Mouse (Mus musculus): Measurements from ENCODE around the gene Lrrc49.

Lrrc49 gene

DNA sequence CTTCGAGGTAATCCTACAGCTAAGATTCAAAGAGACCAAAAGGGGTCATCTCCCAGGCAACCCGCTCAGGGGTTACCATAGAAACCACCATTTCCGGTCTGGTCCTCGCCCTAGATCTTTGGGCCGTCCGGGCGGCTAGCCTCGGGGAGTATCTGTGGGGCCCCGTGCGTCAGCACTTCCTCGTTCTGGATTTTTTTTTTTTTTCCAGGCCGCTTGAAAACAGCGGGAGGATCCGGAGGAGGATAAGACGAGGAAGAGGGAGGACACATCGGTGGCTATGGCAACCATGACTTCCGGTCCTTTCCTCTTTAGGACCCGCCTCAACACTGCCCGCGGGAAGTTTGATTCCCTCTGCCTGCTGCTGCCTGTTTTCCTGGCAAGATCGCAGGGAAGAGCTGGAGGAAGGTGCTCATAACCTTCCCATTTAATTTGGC, at the start of gene Lrrc49:
Gene Lrrc49, minus strand, starts transcription at position 268 of the 434 bp plus-strand sequence.
- DNase-seq (ENCODE audit: low spot score in 2 of 2): peak; percentile 33 to 62

DNA sequence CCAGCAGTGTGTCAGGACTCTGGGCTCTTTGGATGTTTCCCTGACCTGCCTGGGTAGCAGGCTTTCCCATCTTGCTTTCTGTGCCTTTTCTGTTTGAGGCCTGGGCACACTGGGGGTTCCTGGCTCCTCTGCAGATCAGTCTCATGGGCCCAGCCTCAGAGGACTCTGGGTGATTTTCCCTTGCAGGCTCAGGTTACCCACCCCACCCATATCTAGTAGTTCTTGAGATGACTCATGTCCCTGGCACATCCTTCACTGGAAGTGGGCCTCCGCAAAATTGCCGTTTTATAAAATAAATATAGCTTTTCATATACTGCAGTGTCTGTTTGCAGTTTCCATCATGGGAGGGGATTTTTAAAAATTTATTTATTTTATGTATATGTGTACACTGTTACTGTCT, 46.4 kb upstream of the Lrrc49 start:
- no peak for DNase-seq (ENCODE audit: low spot score in 2 of 2)

DNA sequence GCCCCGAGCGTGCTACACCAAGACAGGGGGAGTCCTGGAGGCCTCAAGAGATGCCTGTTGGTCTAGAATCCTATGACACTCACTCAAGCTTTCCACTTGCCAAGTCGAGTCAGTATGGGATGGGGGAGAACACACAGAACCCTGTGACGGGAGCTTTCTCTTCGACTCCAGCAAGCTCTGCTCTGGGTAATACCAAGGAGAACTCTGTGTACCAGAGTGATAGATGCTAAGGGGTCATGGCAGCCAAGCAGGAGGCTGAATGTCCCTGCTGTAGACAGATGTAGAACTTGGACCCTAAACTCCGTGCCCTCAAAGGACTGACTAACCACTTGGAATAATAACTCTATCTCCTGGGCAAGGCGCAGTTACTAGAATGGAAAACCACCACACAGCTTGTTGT, 37.0 kb upstream of the Lrrc49 start:
- no peak for DNase-seq (ENCODE audit: low spot score in 2 of 2)

DNA sequence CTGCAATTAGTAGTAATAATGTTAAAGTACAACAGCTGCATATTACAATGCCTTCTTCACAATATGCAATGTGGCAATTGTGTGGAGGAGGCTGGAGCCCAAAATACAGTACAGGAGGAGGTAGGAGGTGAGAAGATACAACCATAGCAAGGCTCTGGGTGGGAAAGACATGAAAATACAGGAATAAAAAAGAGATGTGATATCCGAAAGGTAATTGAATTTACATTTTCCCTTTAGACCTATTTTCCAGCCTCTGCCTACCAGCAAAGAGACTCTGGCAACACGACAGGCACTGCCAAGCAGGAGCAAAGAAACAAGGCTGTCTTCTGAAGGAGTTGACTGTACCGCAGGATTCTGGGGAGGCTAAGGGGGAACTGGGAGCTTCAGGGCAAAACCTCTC, 31.7 kb upstream of the Lrrc49 start:
- no peak for DNase-seq (ENCODE audit: low spot score in 2 of 2)

DNA sequence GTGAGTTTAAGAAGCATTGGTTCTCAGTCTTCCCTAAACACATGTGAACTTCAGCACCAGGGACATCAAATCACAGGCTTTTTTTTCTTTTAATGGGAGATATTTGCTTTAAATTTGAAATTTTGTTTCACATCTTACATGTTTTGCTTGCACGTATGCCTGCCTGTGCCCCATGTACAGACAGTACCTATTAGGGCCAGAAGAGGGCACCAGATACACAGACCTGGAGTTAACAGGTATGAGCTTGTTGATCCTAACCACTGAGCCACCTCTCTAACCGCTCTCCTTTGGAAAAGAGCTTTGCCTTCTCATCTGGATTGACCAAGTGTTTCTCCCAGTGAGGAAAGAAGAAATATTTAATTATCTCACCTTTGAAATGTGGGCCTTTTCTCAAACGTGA, 30.3 kb upstream of the Lrrc49 start:
- DNase-seq (ENCODE audit: low spot score in 2 of 2): peak in 1 of 2 experiments; percentile 26

DNA sequence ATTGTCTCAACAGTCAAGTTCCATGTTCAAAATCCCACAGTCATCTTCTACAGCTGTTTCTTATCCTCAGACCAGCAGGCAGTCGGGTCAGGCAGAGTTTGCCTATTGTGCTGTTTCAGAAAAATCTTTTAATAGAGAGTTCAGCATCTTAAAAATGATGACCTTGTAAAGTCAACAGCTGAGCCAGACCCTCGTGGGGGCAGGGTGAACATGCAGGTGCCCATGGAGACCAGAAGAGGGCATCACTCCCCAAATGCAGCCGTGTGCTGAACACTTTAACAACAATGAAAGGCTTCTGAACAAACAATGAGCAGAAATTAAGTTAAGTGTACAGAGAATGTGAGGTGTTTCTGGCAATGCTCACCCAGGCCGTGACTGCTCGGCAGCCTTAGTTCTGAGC, 27.9 kb upstream of the Lrrc49 start:
- no peak for DNase-seq (ENCODE audit: low spot score in 2 of 2)

DNA sequence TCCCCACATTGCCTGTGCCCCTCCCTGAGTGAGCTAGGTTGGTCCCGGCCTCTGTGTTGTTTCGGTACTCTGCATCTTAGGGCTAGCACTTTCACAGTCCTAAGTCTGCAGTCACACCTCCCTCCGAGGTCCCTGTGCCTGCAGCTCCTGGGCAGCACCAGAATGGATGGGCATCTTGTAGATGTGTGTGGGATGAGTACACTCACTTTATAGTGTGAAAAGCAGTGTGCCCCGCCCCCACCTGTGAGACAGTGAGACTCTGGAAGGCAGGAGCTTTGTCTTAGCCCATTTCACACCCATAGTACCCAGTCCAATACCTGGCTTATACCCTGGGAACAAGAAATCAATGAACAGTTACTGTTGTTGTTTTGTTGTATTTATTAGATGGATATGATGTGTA, 27.3 kb upstream of the Lrrc49 start:
- DNase-seq (ENCODE audit: low spot score in 2 of 2): no peak

DNA sequence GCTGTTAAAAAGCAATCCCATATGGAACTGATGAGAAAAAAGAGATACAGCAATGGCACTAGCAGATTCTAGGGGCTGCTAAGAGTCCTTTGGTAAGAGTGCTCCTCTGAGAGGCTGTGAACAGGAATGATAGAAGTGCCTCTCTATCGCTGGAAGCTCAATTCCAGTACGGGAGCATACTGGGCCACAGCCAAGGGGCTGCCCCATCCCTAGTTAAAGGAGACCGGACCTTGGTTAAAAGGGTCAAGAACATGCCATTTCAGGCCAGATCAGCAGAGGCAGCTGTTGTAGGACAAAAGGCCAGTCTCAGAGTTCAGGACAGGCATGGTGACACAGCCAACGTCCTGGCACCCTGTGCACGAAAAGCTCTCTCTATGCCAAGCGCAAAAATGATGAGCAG, 26.2 kb upstream of the Lrrc49 start:
- no peak for DNase-seq (ENCODE audit: low spot score in 2 of 2)

DNA sequence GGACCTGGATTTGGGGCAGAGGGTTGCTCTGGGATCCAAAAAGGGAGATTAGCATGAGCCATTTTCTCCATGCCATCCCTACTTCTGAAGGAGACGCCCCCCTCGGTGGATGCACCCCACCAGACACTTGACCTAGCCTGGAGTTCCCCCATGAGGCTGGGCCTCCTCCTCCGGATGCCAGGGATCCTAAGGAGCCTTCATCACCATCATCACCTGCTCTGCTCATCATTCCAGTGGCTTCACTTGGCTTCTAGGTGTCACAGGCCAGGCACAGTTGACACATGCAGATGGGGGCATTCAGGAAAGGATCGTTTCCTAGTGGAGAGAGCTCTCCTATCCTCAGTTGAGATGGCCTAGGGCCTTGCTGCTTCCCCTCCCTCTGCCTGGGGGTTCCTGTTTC, 25.7 kb upstream of the Lrrc49 start:
- no peak for DNase-seq (ENCODE audit: low spot score in 2 of 2)

DNA sequence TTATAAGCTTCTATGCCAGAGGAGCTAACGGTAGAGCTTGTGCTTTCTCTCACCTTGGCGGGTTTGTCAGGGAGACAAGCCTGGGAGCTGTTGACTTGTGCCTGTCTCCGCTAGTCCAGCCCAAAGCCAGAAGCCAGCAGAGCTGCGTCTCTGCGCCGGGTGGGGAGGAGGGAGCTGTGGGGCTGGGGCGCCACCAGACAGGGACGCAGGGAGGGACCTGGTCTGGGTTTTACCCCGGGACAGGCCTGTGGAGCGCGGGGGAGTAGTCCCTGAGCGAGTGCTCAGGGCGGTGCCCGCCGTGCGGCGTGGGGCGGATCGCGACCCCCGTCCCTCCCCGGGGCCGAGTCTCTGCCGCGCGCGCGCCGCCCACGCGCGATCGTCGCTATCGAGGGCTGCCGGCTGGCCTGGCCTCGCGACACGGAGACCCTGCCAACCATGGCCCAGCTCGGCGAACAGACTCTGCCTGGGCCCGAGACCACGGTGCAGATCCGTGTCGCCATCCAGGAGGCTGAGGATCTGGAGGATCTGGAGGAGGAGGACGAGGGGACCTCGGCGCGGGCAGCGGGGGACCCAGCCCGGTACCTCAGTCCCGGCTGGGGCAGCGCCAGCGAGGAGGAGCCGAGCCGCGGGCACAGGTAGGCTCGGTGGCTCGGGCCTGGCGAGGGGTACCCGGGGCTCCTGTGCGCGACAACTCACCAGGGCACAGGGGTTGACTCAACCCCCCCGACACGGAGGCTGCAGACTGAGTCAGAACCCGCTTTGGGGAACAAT, 25.0 kb upstream of the Lrrc49 start, which contains the start of gene Larp6:
Gene Larp6, plus strand, starts transcription at position 219 of the 771 bp plus-strand sequence.
- no peak for DNase-seq (ENCODE audit: low spot score in 2 of 2)

DNA sequence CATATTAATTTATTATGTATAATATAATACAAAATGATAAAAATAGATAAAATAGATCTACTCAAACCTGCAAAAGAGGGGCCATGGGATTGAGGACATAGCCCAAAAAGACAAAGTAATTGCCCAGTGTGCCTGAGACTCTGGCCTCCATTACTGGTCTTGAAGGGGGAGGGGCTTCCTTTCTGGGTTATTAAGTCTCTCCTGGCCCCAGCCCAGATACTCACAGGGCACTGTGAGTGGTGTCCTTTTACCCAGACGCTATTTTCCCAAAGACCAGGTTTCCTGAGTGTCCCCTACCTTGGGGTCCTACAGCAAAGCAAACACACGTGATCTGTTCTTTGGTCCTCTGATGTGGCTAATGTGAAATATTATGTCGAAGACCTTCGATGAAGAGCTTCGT, 24.1 kb upstream of the Lrrc49 start:
- DNase-seq (ENCODE audit: low spot score in 2 of 2): no peak

DNA sequence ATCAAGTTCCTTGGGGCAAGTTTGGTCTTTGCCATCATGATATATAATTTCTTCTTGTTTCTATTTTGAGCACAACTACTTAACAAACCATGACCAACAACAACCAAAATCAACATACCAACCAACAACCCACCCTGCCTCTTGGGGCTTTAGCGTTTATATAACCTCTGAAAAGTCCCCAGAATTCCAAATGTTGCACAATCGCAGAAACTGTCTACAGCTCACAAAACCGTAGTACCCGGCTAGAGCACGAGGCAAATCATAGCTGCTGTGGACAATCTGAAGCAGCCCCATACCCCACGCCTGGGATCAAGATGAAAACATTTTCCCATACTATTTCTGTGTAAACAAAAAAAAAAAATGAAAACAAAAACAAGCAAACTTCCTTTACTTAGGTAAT, 21.8 kb upstream of the Lrrc49 start:
- no peak for DNase-seq (ENCODE audit: low spot score in 2 of 2)

DNA sequence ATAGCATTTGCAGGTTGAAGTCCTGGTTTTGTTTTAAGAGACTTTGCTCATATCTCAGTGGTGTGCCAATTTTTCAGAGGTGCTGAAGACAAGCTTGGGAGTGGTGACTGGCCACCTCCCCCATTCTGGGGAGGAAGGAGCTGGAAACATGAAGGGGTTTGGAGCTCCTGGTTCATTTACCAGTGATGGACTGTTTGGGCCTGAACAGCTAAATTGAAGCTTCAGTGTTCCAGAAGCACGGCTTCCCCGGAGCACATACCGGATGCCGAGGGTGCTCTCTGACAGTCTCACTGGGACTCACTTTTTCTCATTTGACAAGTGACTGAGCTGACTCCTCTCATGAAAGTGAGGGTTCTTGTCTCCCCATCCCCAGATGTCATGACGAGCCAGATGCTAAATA, 20.6 kb upstream of the Lrrc49 start:
- DNase-seq (ENCODE audit: low spot score in 2 of 2): no peak

DNA sequence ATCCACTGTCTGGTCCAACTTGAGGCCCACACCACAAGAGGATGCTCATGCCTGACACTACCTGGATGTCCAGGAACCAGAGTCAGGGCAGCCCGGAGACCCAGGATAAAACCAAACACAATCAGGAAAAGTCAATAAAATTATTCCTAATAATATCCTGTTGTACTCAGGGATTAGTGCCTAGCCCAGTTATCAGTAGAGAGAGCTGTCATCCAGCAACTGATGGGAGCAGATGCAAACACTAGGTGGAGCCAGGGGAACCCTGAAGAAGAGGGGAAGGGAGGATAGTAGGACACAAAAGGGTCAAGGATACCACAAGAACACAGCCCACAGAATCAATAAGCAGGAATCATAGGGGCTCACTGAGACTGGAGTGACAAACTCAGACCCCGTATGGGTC, 19.6 kb upstream of the Lrrc49 start:
- DNase-seq (ENCODE audit: low spot score in 2 of 2): no peak

DNA sequence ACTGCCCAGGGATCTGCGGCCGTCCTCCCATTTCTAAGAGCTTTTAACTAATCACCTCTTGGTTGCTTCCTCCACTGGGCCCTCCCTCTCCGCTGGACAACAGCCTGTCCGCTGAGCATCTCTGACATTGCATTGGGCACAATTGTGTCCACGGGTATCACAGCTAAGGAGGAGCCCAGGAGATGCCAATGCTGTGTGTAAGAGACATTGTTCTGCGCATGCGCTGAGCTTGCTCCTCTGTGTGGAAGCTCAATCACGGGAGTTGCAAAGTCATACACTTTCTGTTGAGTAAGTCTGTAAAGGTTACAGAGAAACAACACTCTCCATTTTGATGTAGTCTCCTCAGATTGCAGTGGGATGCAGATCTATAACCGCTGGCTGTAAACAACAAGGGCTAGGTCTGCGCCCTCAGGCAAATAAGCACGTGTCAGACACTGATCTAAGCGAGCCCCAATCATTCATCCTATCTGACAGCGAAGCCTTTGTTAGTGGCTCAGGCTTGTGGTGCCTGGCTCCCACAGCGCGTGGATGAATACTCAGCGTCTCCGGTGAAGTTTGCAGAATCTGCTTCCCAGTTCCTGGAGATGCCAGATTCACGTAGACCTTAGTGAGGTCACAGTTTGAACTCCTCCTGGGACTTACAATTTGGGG, 11.7 kb upstream of the Lrrc49 start:
- no peak for DNase-seq (ENCODE audit: low spot score in 2 of 2)

DNA sequence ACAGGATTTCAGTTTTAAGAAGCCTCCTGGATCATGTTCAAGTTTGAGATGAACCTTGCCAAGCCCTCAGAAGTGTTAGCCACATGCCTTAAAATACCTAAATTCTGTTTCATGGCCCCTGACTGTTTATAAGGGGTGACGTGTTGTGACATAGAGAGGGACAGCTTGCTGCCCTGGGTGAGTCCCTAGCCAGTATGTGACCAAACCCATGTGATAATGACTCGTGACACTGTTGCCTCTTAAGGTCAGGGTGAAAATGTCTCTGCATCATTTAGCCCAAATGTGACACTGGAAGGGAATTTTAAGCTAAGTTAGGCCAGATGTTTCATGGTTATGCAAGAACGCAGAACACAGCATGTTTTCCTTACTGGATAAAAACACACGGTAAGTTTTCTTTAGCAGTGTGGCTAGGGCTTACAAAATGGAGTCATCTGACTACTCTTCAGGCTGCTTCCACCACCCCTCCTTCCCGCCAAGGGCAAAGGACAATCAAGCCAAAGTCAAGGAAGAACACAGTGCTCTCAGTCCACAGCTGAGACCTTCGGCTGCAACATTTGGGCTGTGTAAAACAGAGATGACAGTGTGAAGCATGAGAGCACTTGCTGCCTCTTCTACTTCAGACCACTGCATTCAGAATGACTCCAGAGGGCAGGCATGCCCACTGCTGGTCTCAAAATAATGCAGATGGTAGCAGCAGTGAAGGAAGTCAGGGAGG, 8.5 kb upstream of the Lrrc49 start:
- no peak for DNase-seq (ENCODE audit: low spot score in 2 of 2)

DNA sequence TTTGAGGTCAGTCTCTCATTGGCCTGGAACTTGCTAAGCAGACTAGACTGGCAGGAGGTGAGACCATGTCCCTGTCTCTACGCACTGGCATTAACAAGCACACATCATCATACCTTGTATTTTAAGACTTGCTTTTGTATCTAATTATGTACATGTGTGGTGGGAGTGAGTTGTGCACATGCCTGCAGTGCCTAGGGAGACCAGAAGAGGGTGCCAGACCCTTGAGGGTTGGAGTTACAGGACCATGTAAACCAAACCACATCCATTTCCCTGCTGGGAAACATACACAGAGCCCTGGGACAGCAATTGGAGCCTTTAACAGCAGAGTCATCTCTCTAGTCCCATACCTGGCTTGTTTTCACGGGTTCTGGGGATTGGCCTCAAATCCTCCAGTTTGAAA, 6.0 kb upstream of the Lrrc49 start:
- no peak for DNase-seq (ENCODE audit: low spot score in 2 of 2)

DNA sequence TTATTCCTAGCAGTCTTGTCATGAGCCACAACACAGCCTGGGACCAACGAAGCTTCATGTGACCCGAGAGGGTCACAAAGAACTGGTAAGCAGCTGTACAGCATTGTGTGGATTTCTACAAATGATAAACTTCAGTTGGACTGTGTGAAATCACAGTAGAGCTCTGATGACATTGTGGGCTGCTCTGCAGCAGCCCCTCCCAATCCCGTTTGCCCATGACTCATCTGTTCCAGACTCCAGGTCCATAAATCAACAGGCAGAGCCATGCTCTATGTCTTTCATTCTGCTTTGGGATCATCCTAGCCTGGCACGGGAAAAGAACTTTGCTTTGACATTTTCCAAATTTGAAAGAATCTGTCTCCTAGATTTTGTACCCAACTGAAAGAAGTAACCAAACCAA, 4.7 kb upstream of the Lrrc49 start:
- no peak for DNase-seq (ENCODE audit: low spot score in 2 of 2)

DNA sequence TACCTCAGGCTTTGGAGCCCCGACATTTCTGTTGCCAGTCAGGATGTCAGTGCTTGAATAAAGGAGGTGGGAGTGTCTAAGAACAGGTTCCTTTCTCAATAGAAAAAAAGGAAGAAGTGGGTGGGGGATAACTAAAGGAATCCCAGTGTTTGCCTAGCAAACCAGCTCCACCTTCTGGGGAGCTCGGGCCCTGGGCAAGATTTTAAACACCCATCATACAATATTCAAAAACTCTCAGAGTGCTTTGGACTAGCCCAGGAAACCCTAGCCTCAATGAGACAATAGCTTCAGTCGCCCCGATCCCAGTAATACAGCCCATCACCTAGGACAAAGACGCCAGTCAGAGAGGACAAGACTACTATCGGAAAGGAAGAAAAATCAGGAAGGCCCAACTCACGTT, 543 bp downstream of the Lrrc49 start:
- DNase-seq (ENCODE audit: low spot score in 2 of 2): no peak

DNA sequence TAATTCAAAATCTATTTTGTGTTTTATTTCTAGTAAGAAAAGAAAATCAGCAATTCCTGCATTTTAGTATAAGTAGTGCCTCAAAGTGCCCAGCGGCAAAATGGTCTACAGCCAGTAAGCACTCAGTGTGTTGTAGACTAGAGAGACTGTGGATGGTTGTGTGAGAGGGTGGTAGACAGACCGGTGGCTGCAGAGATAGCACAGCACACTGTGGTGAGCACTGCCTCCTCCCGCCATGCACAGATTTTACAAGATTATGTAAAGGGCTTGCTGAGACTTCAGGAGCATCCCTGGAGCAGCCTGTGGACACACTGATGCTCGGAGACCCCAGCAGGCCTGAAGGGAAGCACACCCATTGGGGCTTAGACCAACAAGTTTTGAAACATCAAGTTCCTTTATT, 5.2 kb downstream of the Lrrc49 start:
- DNase-seq (ENCODE audit: low spot score in 2 of 2): no peak

DNA sequence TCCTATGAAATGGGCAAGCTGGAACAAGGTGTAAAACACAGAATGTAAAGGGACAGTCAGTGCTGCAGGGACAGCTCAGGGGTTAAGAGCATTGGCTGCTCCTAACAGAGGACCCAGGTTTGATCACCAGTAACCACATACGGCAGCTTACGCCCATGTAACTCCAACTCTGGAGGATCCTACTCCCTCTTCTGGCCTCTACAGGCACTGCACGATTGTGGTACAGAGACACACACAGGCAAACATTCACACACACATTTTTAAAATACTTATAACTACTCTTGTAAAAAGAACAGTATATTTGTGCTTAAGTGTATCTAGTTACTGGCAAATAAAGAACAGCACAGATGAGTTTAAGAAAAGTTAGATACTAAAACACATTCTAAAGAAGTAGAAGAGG, 7.0 kb downstream of the Lrrc49 start:
- DNase-seq (ENCODE audit: low spot score in 2 of 2): no peak

DNA sequence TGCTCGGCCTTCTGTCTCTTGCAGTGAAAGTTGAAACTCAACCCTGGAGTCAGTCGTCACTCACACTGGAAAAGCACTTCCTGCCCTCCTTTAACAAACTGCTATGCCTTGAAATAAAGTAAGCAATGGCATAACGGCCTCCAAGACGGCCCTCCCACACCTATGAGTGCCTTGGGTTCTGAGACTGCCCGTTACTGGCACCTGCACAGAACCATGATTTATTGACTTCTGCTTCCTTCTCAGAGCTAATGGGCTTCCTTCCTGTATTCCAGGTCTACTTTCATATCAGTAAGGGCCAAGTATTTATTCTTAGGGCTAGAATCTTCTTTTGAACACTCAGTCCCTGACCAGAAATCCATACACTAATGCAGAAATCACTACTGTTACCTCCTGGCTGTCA, 9.0 kb downstream of the Lrrc49 start:
- no peak for DNase-seq (ENCODE audit: low spot score in 2 of 2)

DNA sequence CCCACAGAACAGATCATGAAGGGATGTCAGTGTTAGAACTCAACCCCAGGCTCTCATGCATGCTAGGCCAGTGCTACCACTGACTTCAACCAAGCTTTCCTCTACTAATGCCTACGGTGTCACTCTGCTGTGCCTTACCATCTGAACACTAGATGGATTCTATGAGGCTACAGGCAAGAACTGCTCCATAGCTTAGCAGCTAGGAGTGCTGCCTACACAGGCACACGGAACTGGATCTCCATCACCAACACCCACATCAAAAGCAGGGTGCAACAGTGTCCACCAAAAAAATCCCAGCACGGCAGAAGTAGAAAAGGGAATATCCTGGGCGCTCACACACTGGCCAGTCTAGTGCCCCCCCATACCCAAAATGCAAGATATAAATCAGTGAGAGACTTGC, 11.5 kb downstream of the Lrrc49 start:
- DNase-seq (ENCODE audit: low spot score in 2 of 2): no peak

Data from spleen, postnatal 14 days (tissue).